Mouse (Mus musculus): ENCODE data around the gene Utp14b. TPM values are rescaled to one million over a fixed set of nuclear protein-coding genes. Genes with fewer than 3 reads are reported as not detected.

The Utp14b gene
- polyA plus RNA-seq, 1 experiment from 2014 or later: 3.0 TPM

Other genes starting within 250 kb of the Utp14b start
- gene Farsb, start 169.1 kb upstream of the Utp14b start, polyA plus RNA-seq (2015; fragmentation: Nextera tagmentation; extraction: Ambion mirVana): 138 and 140 TPM in 2 replicates
- 0.19 and 0.79 TPM in 2 replicates for gene Mogat1, start 147.0 kb upstream of the Utp14b start, polyA plus RNA-seq (2015; fragmentation: Nextera tagmentation; extraction: Ambion mirVana)
- 0.66 and 0.75 TPM in 2 replicates for gene BC035947, start 145.9 kb upstream of the Utp14b start, polyA plus RNA-seq (2015; fragmentation: Nextera tagmentation; extraction: Ambion mirVana)
- 75.0 and 77.8 TPM in 2 replicates for gene Acsl3, start 213 bp upstream of the Utp14b start, polyA plus RNA-seq (2015; fragmentation: Nextera tagmentation; extraction: Ambion mirVana)
- 1.4 and 1.8 TPM in 2 replicates for gene Kcne4, start 158.7 kb downstream of the Utp14b start, polyA plus RNA-seq (2015; fragmentation: Nextera tagmentation; extraction: Ambion mirVana)

All from midbrain, embryonic 13.5 days (tissue).